Mouse (Mus musculus): Measurements from ENCODE around the gene Gm21988.

DNA sequence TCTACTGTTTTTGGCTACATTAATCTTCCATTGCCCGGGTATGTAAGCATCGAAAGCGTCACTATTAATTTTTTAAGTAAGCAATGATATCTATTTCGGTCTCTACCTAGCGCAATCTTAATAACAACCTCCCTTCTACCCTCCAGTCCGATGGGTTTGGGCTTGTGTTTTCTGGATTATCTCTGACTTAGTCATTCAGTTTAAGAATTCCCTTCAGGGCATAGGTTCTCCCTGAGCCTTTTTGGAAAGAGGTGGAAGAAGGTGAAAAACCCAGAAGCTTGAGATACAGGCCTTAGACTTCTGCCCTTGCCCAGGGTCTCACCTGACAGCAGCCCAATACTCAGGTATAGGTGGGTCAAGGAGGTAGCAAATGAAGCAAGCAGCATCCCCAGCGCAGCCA, 19.8 kb downstream of the Gm21988 start:
- TF ChIP-seq CTCF (IDR thresholded peaks at IDR 0.05; ENCODE audit: low read depth) (no peak), EP300 (IDR thresholded peaks at IDR 0.05; ENCODE audit: low read depth) (no peak)
